ENCODE assay signal across 18 mouse cellular contexts in the genomic region with DNA sequence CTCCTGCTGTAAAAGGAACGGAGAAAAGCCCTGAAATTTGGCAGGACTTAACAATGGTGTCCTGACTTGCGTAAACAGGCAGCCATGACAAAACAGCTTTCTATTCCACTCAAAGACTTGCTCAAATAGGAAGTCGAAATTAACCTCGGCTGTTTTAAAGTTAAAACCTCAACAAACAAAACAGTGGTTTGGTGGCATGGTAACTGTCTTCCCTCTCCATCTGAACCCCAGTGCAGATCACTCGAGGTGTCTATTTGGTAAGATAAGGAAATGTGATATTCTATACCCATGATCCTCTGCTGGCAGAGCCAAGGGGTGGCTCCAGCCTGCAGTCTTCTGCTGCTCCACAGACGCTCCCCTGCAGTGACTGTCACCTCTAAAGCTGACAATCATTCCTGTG.
A peak's percentile ranks its signal among the peaks of the same experiment; 100 is the strongest.
DNase-seq lines count a peak whose midpoint lies in the region; ATAC-seq and TF ChIP-seq lines count a peak whose summit lies in the region.
"Had no signal": no experiment of that assay in that cellular context is flagged by ENCODE, and none has a peak within 500 bp of the region (broad histone marks: within the 10 kb centered on the region; RNA-seq: fewer than 3 reads in every experiment).

No protein-coding gene starts in this region.

- no peak for TF ChIP-seq CTCF in MEL (IDR thresholded peaks at IDR 0.05 in 2 of 3, conservative IDR thresholded peaks at IDR 0.05 in 1 of 3; ENCODE audit: control insufficient read depth in 1 of 3, insufficient read depth in 1 of 3, low read depth in 2 of 3, low read length in 3 of 3, poor library complexity in 1 of 3, severe bottlenecking in 1 of 3)

- no peak overlapping the region for H3K27ac ChIP-seq in MEL (ENCODE audit: control insufficient read depth, low read depth, low read length)
- H3K27ac ChIP-seq in hindbrain, embryonic 16.5 days (ENCODE audit: low read depth, low read length) = no peak overlapping the region
- H3K27ac ChIP-seq: forebrain, embryonic 12.5 days; heart, embryonic 10.5 days; hindbrain, embryonic 13.5 days; kidney, postnatal 0 days; liver, embryonic 14.5 days; lung, embryonic 15.5 days had no signal

- H3K27me3 ChIP-seq in MEL (ENCODE audit: control insufficient read depth in 1 of 2, insufficient read depth in 2 of 2, low read length in 2 of 2) = no peaks in the 10 kb centered on the region
- H3K27me3 ChIP-seq in hindbrain, embryonic 16.5 days (replicated peaks; ENCODE audit: control insufficient read depth, insufficient read depth, low read length) = no peaks in the 10 kb centered on the region
- H3K27me3 ChIP-seq: CH12.LX; hindbrain, embryonic 13.5 days; lung, embryonic 15.5 days had no signal

- no peak for TF ChIP-seq RAD21 in MEL (IDR thresholded peaks at IDR 0.05; ENCODE audit: low read depth, low read length)

- peaks cover 8 to 31% of the 10 kb centered on the region in 2 experiments for H3K36me3 ChIP-seq in MEL (ENCODE audit: control insufficient read depth in 1 of 2, insufficient read depth in 2 of 2, low read length in 2 of 2)
- no peaks in the 10 kb centered on the region for H3K36me3 ChIP-seq in hindbrain, embryonic 16.5 days (ENCODE audit: control insufficient read depth, insufficient read depth, low read length)
- H3K36me3 ChIP-seq: forebrain, embryonic 12.5 days; heart, embryonic 10.5 days; hindbrain, embryonic 13.5 days; lung, embryonic 15.5 days had no signal

- H3K79me2 ChIP-seq in MEL (ENCODE audit: control insufficient read depth, insufficient read depth, low read length, poor library complexity) = no peaks in the 10 kb centered on the region

- no peak overlapping the region for H3K4me2 ChIP-seq in hindbrain, embryonic 16.5 days (ENCODE audit: low read length)
- H3K4me2 ChIP-seq: forebrain, embryonic 12.5 days; hindbrain, embryonic 13.5 days; lung, embryonic 15.5 days had no signal

- no peak overlapping the region for H3K4me3 ChIP-seq in MEL (ENCODE audit: control insufficient read depth in 1 of 2, insufficient read depth in 1 of 2, low read depth in 2 of 2, low read length in 2 of 2)
- no peak overlapping the region for H3K4me3 ChIP-seq in hindbrain, embryonic 16.5 days (ENCODE audit: low read length)
- H3K4me3 ChIP-seq: forebrain, embryonic 12.5 days; heart, embryonic 10.5 days; hindbrain, embryonic 13.5 days; lung, embryonic 15.5 days had no signal

- peak; percentile 76 for ATAC-seq in inflammation-experienced regulatory T-cells, adult 6 months
- 0 out of 2 replicates have a peak, but pooled peaks have one; percentile 15 for ATAC-seq in neutrophil, adult 5-6 weeks (ENCODE audit: extremely low read depth, insufficient number of reproducible peaks, low FRiP score, poor library complexity, severe bottlenecking)
- ATAC-seq in hindbrain, embryonic 16.5 days = no peak
- ATAC-seq: intestine, embryonic 16.5 days; midbrain, embryonic 16.5 days had no signal

- no peak for TF ChIP-seq POLR2A in MEL (IDR thresholded peaks at IDR 0.05; ENCODE audit: control insufficient read depth in 1 of 2, insufficient read depth in 1 of 2, low read depth in 1 of 2, low read length in 2 of 2, poor library complexity in 1 of 2)

- 77% methylated on average over 6 of the region's 6 CpGs for WGBS in hindbrain, embryonic 16.5 days

- no peak overlapping the region for H3K9ac ChIP-seq in MEL (ENCODE audit: control insufficient read depth, low read depth, low read length, poor library complexity, severe bottlenecking)
- no peak overlapping the region for H3K9ac ChIP-seq in hindbrain, embryonic 16.5 days (ENCODE audit: low read depth, low read length)
- H3K9ac ChIP-seq: forebrain, embryonic 12.5 days; hindbrain, embryonic 13.5 days; liver, embryonic 14.5 days; lung, embryonic 15.5 days had no signal

- TF ChIP-seq EP300 in MEL (IDR thresholded peaks at IDR 0.05; ENCODE audit: low read depth in 1 of 2, low read length in 2 of 2) = no peak; a peak in 1 of 4 replicates

- DNase-seq in thymus, postnatal 14 days = peak; percentile 39
- DNase-seq in thymus, postnatal 4 days = no peak
- peak; percentile 56 for DNase-seq in MEL (ENCODE audit: low read depth, low spot score)
- DNase-seq in heart, adult 11 months = no peak
- DNase-seq: cerebellum, adult 8-10 months; gastrocnemius, postnatal 25 days had no signal

- H3K4me1 ChIP-seq in MEL (ENCODE audit: control insufficient read depth in 1 of 2, insufficient read depth in 2 of 2, low read length in 2 of 2) = peaks cover 9 to 13% of the 10 kb centered on the region in 2 experiments; a peak in 3 of 4 replicates
- H3K4me1 ChIP-seq in hindbrain, embryonic 16.5 days (ENCODE audit: control insufficient read depth, insufficient read depth, low read depth, low read length) = no peaks in the 10 kb centered on the region

- no peaks in the 10 kb centered on the region for H3K9me3 ChIP-seq in MEL (replicated peaks; ENCODE audit: insufficient read depth, low read length)
- no peaks in the 10 kb centered on the region for H3K9me3 ChIP-seq in hindbrain, embryonic 16.5 days (ENCODE audit: control insufficient read depth, low read length)
- H3K9me3 ChIP-seq: forebrain, embryonic 12.5 days; heart, embryonic 10.5 days; hindbrain, embryonic 13.5 days; lung, embryonic 15.5 days had no signal

TF ChIP-seq in MEL, 35 proteins besides CTCF, POLR2A, EP300 and RAD21:
- TF ChIP-seq HCFC1 (IDR thresholded peaks at IDR 0.05; ENCODE audit: low read depth, low read length) (0 out of 2 replicates have a peak, but pooled peaks have one; percentile 30), KAT2A (conservative IDR thresholded peaks at IDR 0.05; ENCODE audit: low read depth, low read length) (no peak), E2F4 (IDR thresholded peaks at IDR 0.05; ENCODE audit: borderline replicate concordance, low read depth, low read length) (no peak), ZC3H11A (IDR thresholded peaks at IDR 0.05; ENCODE audit: low read depth, low read length) (no peak), POLR2AphosphoS2 (IDR thresholded peaks at IDR 0.05; ENCODE audit: low read length) (no peak), ELF1 (IDR thresholded peaks at IDR 0.05; ENCODE audit: low read depth, low read length) (no peak), TAL1 (IDR thresholded peaks at IDR 0.05; ENCODE audit: low read length) (no peak), RCOR1 (IDR thresholded peaks at IDR 0.05; ENCODE audit: low read depth, low read length) (peak; percentile 61), NELFE (IDR thresholded peaks at IDR 0.05; ENCODE audit: low read depth, low read length) (no peak), TCF12 (IDR thresholded peaks at IDR 0.05; ENCODE audit: low read depth, low read length) (no peak), MAX (IDR thresholded peaks at IDR 0.05; ENCODE audit: low read length) (0 out of 2 replicates have a peak, but pooled peaks have one; percentile 31), MXI1 (IDR thresholded peaks at IDR 0.05; ENCODE audit: low read depth, low read length) (no peak; the same call in 1 of the 2 replicates), BHLHE40 (IDR thresholded peaks at IDR 0.05; ENCODE audit: borderline replicate concordance, low read depth, low read length) (no peak), MYB (IDR thresholded peaks at IDR 0.05; ENCODE audit: low read depth, low read length) (no peak), SIN3A (IDR thresholded peaks at IDR 0.05; ENCODE audit: low read length) (no peak; the same call in 1 of the 2 replicates), ZKSCAN1 (IDR thresholded peaks at IDR 0.05; ENCODE audit: low read depth, low read length) (no peak), ZMIZ1 (IDR thresholded peaks at IDR 0.05; ENCODE audit: low read depth, low read length) (no peak), ETS1 (IDR thresholded peaks at IDR 0.05; ENCODE audit: low read depth, low read length) (0 out of 2 replicates have a peak, but pooled peaks have one; percentile 29), GABPA (IDR thresholded peaks at IDR 0.05; ENCODE audit: low read depth, low read length) (no peak), POLR2AphosphoS5 (IDR thresholded peaks at IDR 0.05; ENCODE audit: borderline replicate concordance, low read depth, low read length) (no peak), USF1 (IDR thresholded peaks at IDR 0.05; ENCODE audit: low read depth, low read length) (no peak), MAZ (IDR thresholded peaks at IDR 0.05; ENCODE audit: low read depth, low read length) (no peak), MEF2A (IDR thresholded peaks at IDR 0.05; ENCODE audit: extremely low read depth, insufficient replicate concordance, low read depth, low read length, poor library complexity, severe bottlenecking) (no peak), GATA1 (IDR thresholded peaks at IDR 0.05; ENCODE audit: low read depth, low read length) (peak; percentile 45; the same call in 1 of the 2 replicates), TBP (IDR thresholded peaks at IDR 0.05; ENCODE audit: low read depth, low read length) (no peak), CHD2 (IDR thresholded peaks at IDR 0.05; ENCODE audit: low read length) (no peak), SMC3 (IDR thresholded peaks at IDR 0.05; ENCODE audit: low read depth, low read length) (no peak; the same call in 1 of the 2 replicates)

Comparison
In these comparisons a context has a peak if more than half of its experiments do, and no peak if none do; other contexts are left out.
1. DNase-seq: peak in thymus, postnatal 14 days (single experiment) and MEL (single experiment); none in thymus, postnatal 4 days (single experiment) and heart, adult 11 months (single experiment).